ENCODE assay signal across 9 mouse cellular contexts in the genomic region with DNA sequence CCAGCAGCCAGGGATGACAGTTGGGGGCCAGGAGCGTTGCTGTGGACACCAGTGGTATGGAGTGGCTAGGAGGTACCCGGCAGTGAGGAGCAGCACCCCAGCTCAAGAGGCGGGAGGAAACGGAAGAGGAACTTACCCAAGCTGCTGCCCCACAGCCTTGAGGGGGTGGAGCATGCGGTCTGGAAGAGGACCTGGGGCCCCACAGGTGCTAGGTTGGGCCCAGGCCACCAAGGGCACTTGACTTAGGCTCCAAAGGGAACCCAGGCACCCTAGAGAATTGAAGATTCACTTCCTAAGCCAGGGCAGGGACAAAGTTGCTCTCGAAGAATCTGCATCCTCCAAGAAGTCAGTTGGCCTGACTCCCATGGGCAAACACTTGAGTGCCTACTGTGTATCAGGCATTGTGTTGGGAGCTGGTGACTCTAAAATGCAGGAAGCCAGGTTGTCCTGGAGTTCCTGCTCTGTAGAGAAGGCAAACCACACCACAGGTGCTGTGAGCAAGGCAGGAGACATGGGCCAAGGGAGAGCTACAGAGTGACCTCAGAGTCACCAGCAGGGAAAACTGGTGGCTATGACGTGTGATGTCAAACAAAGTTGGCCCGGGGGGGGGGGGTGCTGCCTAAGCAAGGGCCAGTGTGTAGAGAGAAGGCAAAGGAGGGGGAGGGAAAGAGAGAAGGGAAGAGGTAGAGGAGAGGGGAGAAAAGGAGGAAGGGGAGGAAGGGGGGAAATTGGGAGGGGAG. TPM values are rescaled to one million over a fixed set of nuclear protein-coding genes. Genes with fewer than 3 reads are reported as not detected.
DNase-seq lines count a peak whose midpoint lies in the region; ATAC-seq lines count a peak whose summit lies in the region.
"Had no signal": no experiment of that assay in that cellular context is flagged by ENCODE, and none has a peak within 500 bp of the region (broad histone marks: within the 10 kb centered on the region; RNA-seq: fewer than 3 reads in every experiment).

Rac2 (minus strand) TSS at position 126 of the 740 bp plus-strand sequence.

- no peak within 1 kb of the TSS for H3K27ac ChIP-seq in limb, embryonic 13.5 days
- no peak within 1 kb of the TSS for H3K27ac ChIP-seq in forebrain, embryonic 16.5 days (ENCODE audit: low read length)

- ATAC-seq in activated CD4-positive, CD25-positive, alpha-beta regulatory T cell, adult 4 months: peak; percentile 48
- ATAC-seq in limb, embryonic 13.5 days (ENCODE audit: low FRiP score, low read depth): no peak
- ATAC-seq in forebrain, embryonic 16.5 days: no peak

- H3K9ac ChIP-seq in limb, embryonic 13.5 days: no peak within 1 kb of the TSS
- H3K9ac ChIP-seq in forebrain, embryonic 16.5 days (replicated peaks; ENCODE audit: low read depth, low read length): no peak within 1 kb of the TSS

- no peak within 1 kb of the TSS for H3K4me2 ChIP-seq in limb, embryonic 13.5 days (replicated peaks)
- H3K4me2 ChIP-seq in forebrain, embryonic 16.5 days (ENCODE audit: low read length): no peak within 1 kb of the TSS

- no peaks in the 10 kb centered on the region for H3K36me3 ChIP-seq in limb, embryonic 13.5 days
- no peaks in the 10 kb centered on the region for H3K36me3 ChIP-seq in forebrain, embryonic 16.5 days (ENCODE audit: control insufficient read depth, insufficient read depth)

- no peaks in the 10 kb centered on the region for H3K4me1 ChIP-seq in limb, embryonic 13.5 days
- H3K4me1 ChIP-seq in forebrain, embryonic 16.5 days (replicated peaks; ENCODE audit: control insufficient read depth, insufficient read depth, low read length): no peaks in the 10 kb centered on the region

- H3K27me3 ChIP-seq in limb, embryonic 13.5 days: peaks cover 5% of the 10 kb centered on the region
- no peaks in the 10 kb centered on the region for H3K27me3 ChIP-seq in forebrain, embryonic 16.5 days (replicated peaks; ENCODE audit: control insufficient read depth, insufficient read depth, low read length)

- 78% methylated on average over 8 of the region's 8 CpGs for WGBS in limb, embryonic 13.5 days
- WGBS in forebrain, embryonic 16.5 days: 78% methylated on average over 8 of the region's 8 CpGs

- no peak within 1 kb of the TSS for H3K4me3 ChIP-seq in limb, embryonic 13.5 days
- no peak within 1 kb of the TSS for H3K4me3 ChIP-seq in forebrain, embryonic 16.5 days (replicated peaks; ENCODE audit: low read length)

- no peaks in the 10 kb centered on the region for H3K9me3 ChIP-seq in limb, embryonic 13.5 days
- no peaks in the 10 kb centered on the region for H3K9me3 ChIP-seq in forebrain, embryonic 16.5 days (ENCODE audit: control insufficient read depth, low read length)

- DNase-seq in 416B (ENCODE audit: low read depth): peak; percentile 86
- peak; percentile 42 to 55 for DNase-seq in monocyte, adult 2 months (ENCODE audit: low read depth in 1 of 2, low spot score in 2 of 2)
- DNase-seq in cerebellum, adult 11 months: no peak
- DNase-seq in gastrocnemius, postnatal 10 days: no peak
- DNase-seq in kidney, postnatal 10 days: no peak
- DNase-seq: kidney, postnatal 4 days had no signal

RNA-seq across cellular contexts. Expression of gene Rac2, which starts in this region (rescaled TPM):
- polyA plus RNA-seq in activated CD4-positive, CD25-positive, alpha-beta regulatory T cell, adult 4 months (2017; shearing (Covaris generic)): 1,000 to 10,000 TPM; 3,019 to 4,069 TPM
- 11.3 and 12.5 TPM in 2 replicates for polyA plus RNA-seq in limb, embryonic 13.5 days (2015; fragmentation: Nextera tagmentation; extraction: Ambion mirVana)
- 3.6 and 5.1 TPM in 2 replicates for polyA plus RNA-seq in forebrain, embryonic 16.5 days (2015; fragmentation: Nextera tagmentation; extraction: Ambion mirVana)
- 10 to 100 TPM in 1 of 2 experiments, 1 to 10 TPM in 1; 1.7 to 12.4 TPM for total RNA-seq in gastrocnemius, postnatal 10 days (2021)

Comparison
In these comparisons a context has a peak if more than half of its experiments do, and no peak if none do; other contexts are left out.
1. RNA of gene Rac2 (polyA plus RNA-seq): 3,019 to 4,069 TPM in activated CD4-positive, CD25-positive, alpha-beta regulatory T cell, adult 4 months; 11.3 to 12.5 TPM in limb, embryonic 13.5 days and 3.6 to 5.1 TPM in forebrain, embryonic 16.5 days; every median in the first group is over 100 times any median in the second.
2. DNase-seq: peak in 416B (single experiment) and monocyte, adult 2 months (2 of 2); none in cerebellum, adult 11 months (single experiment), gastrocnemius, postnatal 10 days (single experiment) and kidney, postnatal 10 days (single experiment).